Mouse (Mus musculus) megakaryocyte, embryonic 14.5 days (primary cell): ENCODE measurements at regions not wholly inside any gene's neighbourhood (a gene's known extent, or its start where the extent isn't known, plus 50 kb on each side); places are given as distances from the start of the nearest gene placed in this dataset.
"Not testable (repeated sequence)": the region's sequence is repeated elsewhere in the genome, so short reads cannot be mapped to it uniquely, and the experiment has no call there.

Source experiments
- H3K27me3 ChIP-seq: replicated peaks from 2 replicates; pipeline ENCODE3; 2012; ENCODE audit warnings: inconsistent platforms
- H3K36me3 ChIP-seq: replicated peaks from 2 replicates; pipeline ENCODE3; 2012; ENCODE audit warnings: low read length, inconsistent platforms, mixed read lengths
- H3K4me1 ChIP-seq: 2 replicates; pipeline ENCODE4 v1.6.1; 2012; ENCODE audit warnings: inconsistent platforms
- H3K4me3 ChIP-seq: replicated peaks from 2 replicates; pipeline ENCODE3; 2012; ENCODE audit warnings: moderate library complexity, mild to moderate bottlenecking, inconsistent platforms
- H3K9me3 ChIP-seq: 2 replicates; pipeline ENCODE4 v1.6.1; 2012; ENCODE audit warnings: inconsistent platforms
- FLI1 ChIP-seq: IDR thresholded peaks from 2 replicates; pipeline ENCODE4 v1.6.1; 2012; ENCODE audit warnings: low read length, inconsistent platforms, mixed read lengths
- GATA1 ChIP-seq: IDR thresholded peaks from 3 replicates; pipeline ENCODE4 v1.6.1; 2012; ENCODE audit warnings: mixed read lengths, low read length, inconsistent platforms, borderline replicate concordance

DNA sequence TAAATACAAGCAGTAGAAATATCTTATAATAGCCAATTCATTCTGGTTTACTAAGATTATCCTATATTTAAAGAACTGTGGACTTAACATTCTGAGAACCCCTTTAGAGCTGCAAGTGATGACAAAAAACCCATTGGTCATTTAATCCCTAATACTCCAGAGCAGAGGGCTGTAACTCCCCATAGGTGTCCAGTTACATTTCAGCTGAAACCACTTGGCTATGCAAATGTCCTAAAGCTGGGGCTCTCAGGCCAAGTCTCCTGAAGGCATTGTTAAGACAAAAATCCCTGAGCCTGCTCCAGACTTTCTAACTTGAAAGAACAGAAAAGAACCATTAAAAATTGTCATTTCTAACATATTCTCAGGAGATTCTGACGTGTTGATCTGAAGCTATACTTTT, 209.1 kb upstream of the Gap43 start:
- Histone ChIP-seq H3K36me3 (no peaks in the 10 kb centered on the region), H3K4me3 (no peak overlapping the region), H3K9me3 (no peaks in the 10 kb centered on the region), H3K4me1 (no peaks in the 10 kb centered on the region), H3K27me3 (no peaks in the 10 kb centered on the region)
- TF ChIP-seq FLI1: no peak
- TF ChIP-seq GATA1: no peak

DNA sequence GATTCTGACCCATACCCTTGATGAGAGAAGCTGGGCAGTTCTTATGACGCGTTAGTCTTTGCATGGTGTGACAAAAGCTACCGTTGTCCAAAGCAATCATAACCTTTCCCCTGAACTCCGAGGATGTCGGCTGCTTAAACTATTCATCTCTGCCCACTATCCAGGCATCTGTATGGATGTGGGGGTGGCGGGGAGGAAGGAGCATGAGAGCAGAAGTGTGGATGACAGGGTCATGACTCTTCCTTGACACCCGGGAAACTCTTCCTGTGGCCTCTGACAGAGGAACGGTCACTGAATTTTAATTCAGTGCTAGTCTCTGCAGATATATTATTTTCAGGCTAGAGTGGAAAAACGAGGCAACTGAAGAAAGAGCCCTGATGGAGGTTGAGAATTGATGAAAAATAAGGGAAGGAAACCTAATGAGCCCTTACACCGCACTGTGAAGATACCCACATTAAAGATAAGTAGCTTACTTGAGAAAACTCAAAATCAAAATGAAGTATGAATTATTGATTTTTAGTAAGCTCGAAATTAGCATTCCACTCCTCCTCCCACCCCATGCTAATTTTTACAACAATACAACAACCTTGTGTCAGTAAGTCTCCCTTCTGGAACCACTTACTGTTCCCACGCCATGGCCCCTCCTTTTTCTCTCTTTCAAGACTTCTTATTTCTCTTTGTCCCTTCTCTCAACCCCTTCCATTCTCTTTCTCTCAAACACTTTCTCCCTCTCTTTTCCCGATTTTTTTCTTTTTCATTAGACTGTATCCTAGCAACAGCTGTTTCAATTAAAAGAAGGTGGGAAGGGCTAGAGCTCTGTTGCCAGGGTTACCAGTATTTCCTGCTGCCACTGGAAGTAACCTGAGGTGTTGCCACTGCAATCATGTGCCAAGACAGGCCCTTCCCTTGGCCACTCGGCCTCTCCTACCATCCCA, 206.0 kb upstream of the Gap43 start:
- no peak for TF ChIP-seq GATA1
- no peak for TF ChIP-seq FLI1
- no peaks in the 10 kb centered on the region for H3K4me1 ChIP-seq
- no peaks in the 10 kb centered on the region for H3K36me3 ChIP-seq
- H3K27me3 ChIP-seq: no peaks in the 10 kb centered on the region
- H3K9me3 ChIP-seq: no peaks in the 10 kb centered on the region
- no peak overlapping the region for H3K4me3 ChIP-seq

DNA sequence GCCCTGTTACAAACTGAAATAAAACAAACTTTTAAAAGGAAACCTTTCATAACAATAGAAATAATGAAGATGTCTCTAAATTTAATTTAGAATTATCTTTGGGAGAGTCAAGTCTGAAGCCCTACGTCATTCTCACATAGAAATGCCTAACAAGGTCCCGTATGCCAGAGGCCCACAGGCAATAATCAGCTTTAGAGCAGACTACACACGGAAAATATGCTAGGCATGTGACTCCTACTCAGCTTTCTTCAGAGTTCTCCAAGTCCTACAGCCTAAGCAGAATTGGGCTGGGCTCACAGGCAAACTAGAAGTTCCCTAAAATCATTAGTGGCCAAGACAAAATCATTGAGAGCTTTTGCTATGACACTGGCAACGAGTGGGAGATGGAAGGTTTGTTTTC, 176.9 kb upstream of the Gap43 start:
- no peaks in the 10 kb centered on the region for H3K36me3 ChIP-seq
- H3K9me3 ChIP-seq: no peaks in the 10 kb centered on the region
- no peak overlapping the region for H3K4me3 ChIP-seq
- no peak for TF ChIP-seq FLI1
- TF ChIP-seq GATA1: no peak
- H3K4me1 ChIP-seq: 0 out of 2 replicates have a peak, but pooled peaks cover 3% of the 10 kb centered on the region
- no peaks in the 10 kb centered on the region for H3K27me3 ChIP-seq

DNA sequence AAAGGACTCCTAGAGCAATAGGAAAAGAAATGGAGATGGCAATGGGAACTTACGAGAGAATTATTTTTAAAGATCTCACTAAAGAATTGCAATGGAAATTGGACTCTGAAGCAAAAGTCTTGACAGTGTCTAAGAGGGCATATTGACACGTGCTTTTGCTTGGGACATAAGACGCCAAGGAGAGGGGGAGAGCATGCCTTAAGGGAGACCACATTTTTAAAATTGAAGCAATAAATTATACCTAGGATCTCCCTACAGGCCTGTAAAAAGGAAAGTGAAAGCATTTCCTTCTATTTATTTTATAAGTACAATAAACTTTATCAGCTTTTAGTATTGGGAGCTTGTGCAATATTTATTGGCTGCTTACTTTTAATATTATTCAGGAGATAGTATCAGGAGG, 175.5 kb upstream of the Gap43 start:
- no peaks in the 10 kb centered on the region for H3K4me1 ChIP-seq

DNA sequence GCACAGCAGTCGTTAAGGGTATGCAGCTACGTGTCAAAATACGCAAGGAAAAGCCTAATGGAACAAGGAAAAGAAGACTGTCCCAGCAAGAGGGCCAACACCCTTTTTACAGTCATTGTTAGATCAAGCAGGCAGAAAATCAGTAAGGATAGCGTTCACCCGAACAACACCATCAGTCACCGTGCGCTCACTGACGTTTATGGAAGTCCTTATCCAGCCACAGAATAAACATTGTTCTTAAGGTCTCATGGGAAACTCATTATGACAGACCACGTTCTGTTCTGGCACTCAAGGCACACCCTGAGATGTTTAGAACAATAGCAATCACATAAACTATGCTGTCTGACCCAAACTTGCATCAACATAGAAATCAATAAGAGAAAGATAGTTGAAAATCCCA, 164.7 kb upstream of the Gap43 start:
- TF ChIP-seq GATA1 (no peak), FLI1 (no peak)
- no peaks in the 10 kb centered on the region for H3K9me3 ChIP-seq
- no peaks in the 10 kb centered on the region for H3K36me3 ChIP-seq
- H3K4me1 ChIP-seq: no peaks in the 10 kb centered on the region
- no peaks in the 10 kb centered on the region for H3K27me3 ChIP-seq
- no peak overlapping the region for H3K4me3 ChIP-seq

More for the DNA sequence above, 175.5 kb upstream of the Gap43 start:
- Histone ChIP-seq H3K4me3 (no peak overlapping the region), H3K9me3 (no peaks in the 10 kb centered on the region), H3K36me3 (no peaks in the 10 kb centered on the region), H3K27me3 (no peaks in the 10 kb centered on the region)
- TF ChIP-seq GATA1 (no peak), FLI1 (no peak)

DNA sequence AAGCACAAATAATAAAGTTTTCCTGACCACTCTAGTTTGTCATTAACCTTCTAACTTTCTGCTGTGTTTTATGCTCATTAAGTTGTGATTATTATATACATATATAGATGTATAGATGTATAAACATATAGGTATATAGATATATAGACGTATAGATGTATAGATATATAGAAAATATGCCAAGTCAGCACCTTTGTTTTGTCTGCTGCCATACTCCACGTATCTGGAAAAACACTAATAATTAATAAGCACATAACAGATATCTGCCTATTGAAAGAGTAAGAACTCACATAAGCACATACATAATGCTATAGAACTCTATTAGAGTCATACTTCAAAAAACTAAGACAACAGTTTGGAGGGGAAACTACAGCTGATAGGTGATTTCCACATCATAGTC, 161.3 kb upstream of the Gap43 start:
- TF ChIP-seq FLI1 (no peak), GATA1 (no peak)
- no peaks in the 10 kb centered on the region for H3K9me3 ChIP-seq
- no peaks in the 10 kb centered on the region for H3K36me3 ChIP-seq
- H3K4me1 ChIP-seq: no peaks in the 10 kb centered on the region
- H3K4me3 ChIP-seq: no peak overlapping the region
- no peaks in the 10 kb centered on the region for H3K27me3 ChIP-seq

DNA sequence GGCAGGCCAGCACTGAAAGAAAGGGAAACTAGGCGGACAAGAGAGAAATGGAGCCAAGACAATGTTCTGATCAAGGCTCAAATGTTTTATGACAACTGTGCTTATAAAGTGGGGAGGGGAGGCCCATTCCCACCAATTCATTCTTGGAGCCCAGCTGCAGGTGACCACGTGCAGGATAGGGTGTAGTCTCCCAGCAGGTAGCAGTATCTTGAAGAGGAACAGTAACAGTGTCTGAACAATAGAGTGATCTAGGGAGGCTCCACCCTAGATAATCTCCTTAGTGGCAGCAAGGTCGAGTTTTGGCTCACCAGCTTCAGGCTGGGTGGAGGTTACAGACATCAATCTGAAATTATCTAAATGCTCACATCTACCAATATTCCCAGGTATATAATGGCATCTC, 160.7 kb upstream of the Gap43 start:
- not testable (repeated sequence) for H3K27me3 ChIP-seq, H3K4me3 ChIP-seq, H3K4me1 ChIP-seq, H3K36me3 ChIP-seq, H3K9me3 ChIP-seq

DNA sequence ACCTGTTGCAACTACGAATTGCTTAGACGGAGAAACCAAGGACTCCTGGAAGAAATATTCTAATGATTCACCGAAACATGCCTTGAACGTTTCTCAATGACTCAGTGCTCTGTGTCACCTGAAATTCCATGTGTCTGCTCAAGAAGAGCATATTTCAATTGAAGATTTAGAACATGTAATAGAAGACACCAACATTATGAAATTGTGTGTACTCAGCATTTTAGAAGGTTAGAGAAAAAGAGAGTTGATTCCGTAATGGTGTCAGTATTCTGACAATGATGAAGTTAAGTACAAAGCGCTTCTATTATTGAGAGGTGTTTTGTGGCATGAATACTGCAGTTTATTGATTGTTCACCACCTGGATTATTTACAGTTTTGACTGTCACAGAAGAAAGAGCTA, 159.1 kb upstream of the Gap43 start:
- Histone ChIP-seq H3K9me3 (no peaks in the 10 kb centered on the region), H3K27me3 (no peaks in the 10 kb centered on the region), H3K4me3 (no peak overlapping the region), H3K4me1 (no peaks in the 10 kb centered on the region), H3K36me3 (no peaks in the 10 kb centered on the region)
- TF ChIP-seq FLI1 (no peak), GATA1 (no peak)

DNA sequence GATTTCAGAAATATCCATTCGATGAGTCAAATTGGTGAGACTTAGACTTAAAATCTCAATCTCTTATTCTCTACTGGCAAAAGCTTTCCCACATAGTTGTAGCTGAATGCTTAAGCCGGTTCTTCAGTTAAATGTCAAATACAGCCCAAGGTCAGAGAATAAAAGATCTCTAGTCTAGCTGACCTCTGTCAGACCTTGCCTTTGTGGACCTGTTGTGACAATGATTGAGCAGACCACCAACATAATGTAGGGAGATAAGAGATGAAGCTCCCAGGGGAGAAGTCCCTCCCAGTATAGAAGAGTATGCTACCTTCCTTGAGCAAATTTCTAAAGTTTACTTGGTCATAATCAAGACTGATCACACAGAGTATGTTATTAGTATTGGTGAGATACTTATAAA, 157.9 kb upstream of the Gap43 start:
- no peaks in the 10 kb centered on the region for H3K36me3 ChIP-seq
- H3K4me3 ChIP-seq: no peak overlapping the region
- no peaks in the 10 kb centered on the region for H3K9me3 ChIP-seq
- TF ChIP-seq GATA1 (no peak), FLI1 (no peak)
- no peaks in the 10 kb centered on the region for H3K27me3 ChIP-seq
- H3K4me1 ChIP-seq: no peaks in the 10 kb centered on the region

DNA sequence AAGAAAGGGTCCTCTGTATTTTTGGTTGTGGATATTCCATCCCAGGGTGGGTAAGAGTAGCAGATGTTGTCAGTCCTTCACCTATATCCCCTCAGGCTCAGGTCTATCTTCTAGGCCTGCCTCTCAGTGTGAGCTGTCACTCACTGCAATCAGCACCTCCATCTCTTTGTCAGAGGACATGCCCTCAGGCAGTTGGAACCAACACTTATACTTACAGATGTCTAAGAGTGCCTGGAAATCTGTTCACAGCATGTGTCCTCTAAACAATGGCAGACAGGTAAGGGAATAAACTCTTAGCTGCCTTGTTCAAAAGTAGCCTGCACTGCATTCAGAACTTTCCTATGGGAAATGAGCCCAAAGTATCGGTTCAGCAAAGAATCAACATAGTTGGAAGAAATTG, 153.1 kb upstream of the Gap43 start:
- TF ChIP-seq FLI1 (no peak), GATA1 (no peak)
- no peaks in the 10 kb centered on the region for H3K9me3 ChIP-seq
- no peaks in the 10 kb centered on the region for H3K36me3 ChIP-seq
- H3K4me1 ChIP-seq: peaks cover 11% of the 10 kb centered on the region
- H3K4me3 ChIP-seq: no peak overlapping the region
- no peaks in the 10 kb centered on the region for H3K27me3 ChIP-seq

DNA sequence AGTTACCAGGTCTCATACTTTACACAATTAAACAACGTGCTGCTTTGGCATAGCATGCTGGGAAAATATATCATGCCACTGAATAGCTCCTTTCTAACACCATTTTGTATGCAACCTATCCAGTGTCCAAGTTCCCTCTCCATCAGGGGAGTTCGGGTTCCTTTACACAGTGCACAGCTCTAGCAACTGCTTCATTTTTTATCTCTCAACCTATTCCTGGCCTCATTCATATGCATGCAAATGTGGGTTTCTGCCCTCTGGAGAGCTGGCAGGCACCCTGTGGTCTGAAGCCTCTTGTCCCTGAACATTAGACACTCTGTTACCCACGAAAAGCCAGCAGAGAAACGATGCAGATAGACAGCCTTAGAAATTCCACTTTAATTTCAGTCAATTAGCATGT, 148.3 kb upstream of the Gap43 start:
- H3K4me1 ChIP-seq: peaks cover 13% of the 10 kb centered on the region
- no peaks in the 10 kb centered on the region for H3K27me3 ChIP-seq
- H3K9me3 ChIP-seq: no peaks in the 10 kb centered on the region
- no peaks in the 10 kb centered on the region for H3K36me3 ChIP-seq
- no peak for TF ChIP-seq FLI1
- no peak for TF ChIP-seq GATA1
- H3K4me3 ChIP-seq: no peak overlapping the region
